Mouse (Mus musculus): Measurements from ENCODE around the gene Dock2.

Gene Dock2

GRCm38 (mm10) chr11:34349453-34350056 lies 434.1 kb downstream of the Dock2 start:
- DNase-seq (ENCODE audit: low read depth, low spot score) = no peak

- no peak for DNase-seq (ENCODE audit: low read depth, low spot score)
Measured at GRCm38 (mm10) chr11:34348287-34348918, 435.3 kb downstream of the Dock2 start.

- no peak for DNase-seq (ENCODE audit: low read depth, low spot score)
Measured at GRCm38 (mm10) chr11:34344310-34344709, 439.4 kb downstream of the Dock2 start.

- DNase-seq (ENCODE audit: low read depth, low spot score) = no peak
Measured at GRCm38 (mm10) chr11:34343742-34344307, 439.9 kb downstream of the Dock2 start.

GRCm38 (mm10) chr11:34339693-34340092 lies 444.0 kb downstream of the Dock2 start:
- no peak for DNase-seq (ENCODE audit: low read depth, low spot score)

- peak; percentile 15 for DNase-seq (ENCODE audit: low read depth, low spot score)
Measured at GRCm38 (mm10) chr11:34337907-34338306, 445.8 kb downstream of the Dock2 start.

- DNase-seq (ENCODE audit: low read depth, low spot score) = no peak
Measured at GRCm38 (mm10) chr11:34332344-34333031, 451.2 kb downstream of the Dock2 start.

GRCm38 (mm10) chr11:34323664-34324063 lies 460.0 kb downstream of the Dock2 start:
- no peak for DNase-seq (ENCODE audit: low read depth, low spot score)

- DNase-seq (ENCODE audit: low read depth, low spot score) = no peak
Measured at GRCm38 (mm10) chr11:34319282-34319681, 464.4 kb downstream of the Dock2 start.

GRCm38 (mm10) chr11:34317001-34317400 lies 466.7 kb downstream of the Dock2 start:
- no peak for DNase-seq (ENCODE audit: low read depth, low spot score)

- DNase-seq (ENCODE audit: low read depth, low spot score) = no peak
Measured at GRCm38 (mm10) chr11:34316176-34316575, 467.5 kb downstream of the Dock2 start.

- no peak for DNase-seq (ENCODE audit: low read depth, low spot score)
Measured at GRCm38 (mm10) chr11:34315383-34315782, 468.3 kb downstream of the Dock2 start.

GRCm38 (mm10) chr11:34314534-34315379 lies 468.9 kb downstream of the Dock2 start, which contains the start of gene Fam196b:
TSS of gene Fam196b (plus strand) at chr11:34314822.
- DNase-seq (ENCODE audit: low read depth, low spot score) = peak; percentile 31

GRCm38 (mm10) chr11:34312208-34312607 lies 471.5 kb downstream of the Dock2 start:
- DNase-seq (ENCODE audit: low read depth, low spot score) = no peak

GRCm38 (mm10) chr11:34311717-34312116 lies 472.0 kb downstream of the Dock2 start:
- no peak for DNase-seq (ENCODE audit: low read depth, low spot score)

GRCm38 (mm10) chr11:34309360-34309759 lies 474.3 kb downstream of the Dock2 start:
- no peak for DNase-seq (ENCODE audit: low read depth, low spot score)

- no peak for DNase-seq (ENCODE audit: low read depth, low spot score)
Measured at GRCm38 (mm10) chr11:34308731-34309130, 475.0 kb downstream of the Dock2 start.

- no peak for DNase-seq (ENCODE audit: low read depth, low spot score)
Measured at GRCm38 (mm10) chr11:34306231-34306630, 477.5 kb downstream of the Dock2 start.

- no peak for DNase-seq (ENCODE audit: low read depth, low spot score)
Measured at GRCm38 (mm10) chr11:34300064-34300463, 483.6 kb downstream of the Dock2 start.

GRCm38 (mm10) chr11:34299550-34299949 lies 484.1 kb downstream of the Dock2 start:
- no peak for DNase-seq (ENCODE audit: low read depth, low spot score)

- DNase-seq (ENCODE audit: low read depth, low spot score) = no peak
Measured at GRCm38 (mm10) chr11:34297698-34298378, 485.9 kb downstream of the Dock2 start.
